Mouse (Mus musculus) urinary bladder, postnatal 0 days (tissue): ENCODE measurements around the gene Cfap20. TPM values are rescaled to one million over a fixed set of nuclear protein-coding genes. Genes with fewer than 3 reads are reported as not detected.

Source experiments
- polyA plus RNA-seq: library from polyadenylated mRNA; unstranded; fragments of >200 nt; fragmentation: Nextera tagmentation; extraction: Ambion mirVana; gene quantifications from 2 replicates; pipeline ENCODE4 v1.2.1, GENCODE M21; 2015

The Cfap20 gene
- 64.7 and 65.2 TPM in 2 replicates for polyA plus RNA-seq

GRCm38 (mm10) chr8:95434686-95435439 lies at the start of gene Cfap20:
Gene Cfap20 (minus strand): TSS chr8:95434869.

Other genes starting within 250 kb of the Cfap20 start
- gene Kifc3, start 232.1 kb downstream of the Cfap20 start, polyA plus RNA-seq: 31.9 and 32.3 TPM in 2 replicates
- gene Cngb1, start 128.3 kb downstream of the Cfap20 start, polyA plus RNA-seq: 1.2 and 1.6 TPM in 2 replicates
- gene Tepp, start 124.3 kb downstream of the Cfap20 start, polyA plus RNA-seq: 0.34 TPM in 1 of 2 replicates, not detected in the other
- 3.6 and 3.7 TPM in 2 replicates for gene Zfp319, start 102.9 kb downstream of the Cfap20 start, polyA plus RNA-seq
- gene Usb1, start 102.6 kb downstream of the Cfap20 start, polyA plus RNA-seq: 36.5 and 37.2 TPM in 2 replicates
- 7.3 and 7.8 TPM in 2 replicates for gene Mmp15, start 82.6 kb downstream of the Cfap20 start, polyA plus RNA-seq
- gene Csnk2a2, start 55.2 kb upstream of the Cfap20 start, polyA plus RNA-seq: 5.8 and 7.1 TPM in 2 replicates
- 0.39 and 0.45 TPM in 2 replicates for gene Ccdc113, start 99.2 kb upstream of the Cfap20 start, polyA plus RNA-seq
- gene Prss54, start 141.5 kb upstream of the Cfap20 start, polyA plus RNA-seq: not detected in 2 replicates
- gene Gins3, start 198.6 kb upstream of the Cfap20 start, polyA plus RNA-seq: 4.9 and 6.5 TPM in 2 replicates
- 17.6 and 25.0 TPM in 2 replicates for gene Ndrg4, start 242.1 kb upstream of the Cfap20 start, polyA plus RNA-seq